Mouse (Mus musculus) Patski (cell line): ENCODE results near the gene 4921536K21Rik. TPM values are rescaled to one million over a fixed set of nuclear protein-coding genes. Genes with fewer than 3 reads are reported as not detected.
"Not testable (repeated sequence)": the region's sequence is repeated elsewhere in the genome, so short reads cannot be mapped to it uniquely, and the experiment has no call there.

Experiments used
- ATAC-seq: fragments of 100-300 bp; one replicate; pipeline ENCODE4 v1.8.0; 2021
- CTCF ChIA-PET: fragments of 350-600 bp; sonication (Branson Sonifier 250); formaldehyde crosslinking; loops from one replicate; lab custom pipeline; 2022; ENCODE audit warnings: inconsistent platforms; lab: Charles Lee
- POLR2A ChIA-PET: fragments of 350-600 bp; sonication (Branson Sonifier 250); formaldehyde crosslinking; loops from one replicate; lab custom pipeline; 2022; ENCODE audit warnings: antibody characterized with exemption, inconsistent platforms; lab: Charles Lee
- DNase-seq: peaks from one replicate; pipeline ENCODE4 v3.0.0-alpha.2; 2011; ENCODE audit warnings: low read depth, low spot score
- H3K27me3 ChIP-seq: fragments of 371-371 bp; one replicate; pipeline ENCODE4 v1.5.1; 2021
- CTCF ChIP-seq: fragments of 100-300 bp; IDR thresholded peaks from one replicate; pipeline ENCODE4 v1.5.1; 2021
- in situ Hi-C: fragments of 300-500 bp; cut with MboI; formaldehyde crosslinking; loops from 3 replicates; pipeline ENCODE4 v1.11.1; 2018; ENCODE audit warnings: low pct_unique_long_range_greater_than_20kb, mixed read lengths
- polyA plus RNA-seq: library from polyadenylated mRNA; unstranded; gene quantifications from one replicate; pipeline ENCODE4 v1.2.3, GENCODE M21; 2021

4921536K21Rik gene
- polyA plus RNA-seq, 1 experiment from 2014 or later, result 2.0 TPM

GRCm38 (mm10) chr11:3912100-3912874, 17.4 kb upstream of the 4921536K21Rik start:
- in situ Hi-C loops, result no loop called here
- H3K27me3 ChIP-seq, result no peaks in the 10 kb centered on the region
- ChIA-PET CTCF (interaction anchor here (1.3 to 3.2 kb wide), 2 partner anchors 10 kb away, joined by 6 to 15 read pairs; no protein-coding TSS in a partner anchor), POLR2A (no interaction called here)
- no peak for TF ChIP-seq CTCF
- DNase-seq (no peak), ATAC-seq (no peak)

- in situ Hi-C loops, ATAC-seq, DNase-seq, H3K27me3 ChIP-seq: not testable (repeated sequence)
- CTCF ChIA-PET, result interaction anchor here (1.0 to 1.3 kb wide), 4 partner anchors 9 to 25 kb away, joined by 3 to 6 read pairs (median 4); no protein-coding TSS in a partner anchor
- POLR2A ChIA-PET, result interaction anchor here (0.6 to 1.0 kb wide), 2 partner anchors 9 to 399 kb away, joined by 4 to 5 read pairs; no protein-coding TSS in a partner anchor
Measured at GRCm38 (mm10) chr11:3911440-3911839, 16.5 kb upstream of the 4921536K21Rik start.

- ChIA-PET CTCF (interaction anchor here (1.0 to 1.3 kb wide), 4 partner anchors 8 to 24 kb away, joined by 3 to 6 read pairs (median 4); no protein-coding TSS in a partner anchor), POLR2A (interaction anchor here (0.6 to 1.0 kb wide), 3 partner anchors 8 to 399 kb away, joined by 3 to 5 read pairs (median 4); no protein-coding TSS in a partner anchor)
- no peak for DNase-seq
- TF ChIP-seq CTCF, result no peak
- no peaks in the 10 kb centered on the region for H3K27me3 ChIP-seq
- in situ Hi-C loops, result no loop called here
- no peak for ATAC-seq
Measured at GRCm38 (mm10) chr11:3910513-3911310, 15.8 kb upstream of the 4921536K21Rik start.

GRCm38 (mm10) chr11:3909236-3909635, 14.3 kb upstream of the 4921536K21Rik start:
- CTCF ChIA-PET, result no interaction called here

GRCm38 (mm10) chr11:3905446-3905845, 10.5 kb upstream of the 4921536K21Rik start:
- ChIA-PET CTCF (interaction anchor here (1.7 to 1.9 kb wide), 2 partner anchors 9 to 16 kb away, joined by 5 to 7 read pairs; partner anchors contain the start of gene Slc35e4), POLR2A (no interaction called here)
- in situ Hi-C loops, result no loop called here
- no peak for TF ChIP-seq CTCF
- H3K27me3 ChIP-seq, result no peaks in the 10 kb centered on the region
- DNase-seq (no peak), ATAC-seq (peak; percentile 34)

More at GRCm38 (mm10) chr11:3909236-3909635, 14.3 kb upstream of the 4921536K21Rik start:
- ATAC-seq, result no peak
- TF ChIP-seq CTCF, result no peak
- no peaks in the 10 kb centered on the region for H3K27me3 ChIP-seq
- in situ Hi-C loops, result no loop called here
- no peak for DNase-seq
- POLR2A ChIA-PET, result no interaction called here

GRCm38 (mm10) chr11:3904673-3905072, 9.8 kb upstream of the 4921536K21Rik start:
- no peak for DNase-seq
- no peak for ATAC-seq
- TF ChIP-seq CTCF, result no peak
- H3K27me3 ChIP-seq, result no peaks in the 10 kb centered on the region
- in situ Hi-C loops, result no loop called here
- ChIA-PET POLR2A (no interaction called here), CTCF (interaction anchor here (1.9 kb wide), 1 partner anchor 9 kb away, joined by 7 read pairs; the partner anchor contains the start of gene Slc35e4)

- TF ChIP-seq CTCF, result no peak
- no peaks in the 10 kb centered on the region for H3K27me3 ChIP-seq
- ChIA-PET POLR2A (interaction anchor here (0.7 to 1.9 kb wide), 3 partner anchors 8 to 330 kb away, joined by 3 to 12 read pairs (median 5); partner anchors contain the start of gene Slc35e4), CTCF (interaction anchor here (1.1 to 2.0 kb wide), 4 partner anchors 8 to 23 kb away, joined by 3 to 15 read pairs (median 5); partner anchors contain the start of gene Slc35e4)
- ATAC-seq, result no peak
- DNase-seq, result no peak
- in situ Hi-C loops, result no loop called here
Measured at GRCm38 (mm10) chr11:3903046-3903445, 8.1 kb upstream of the 4921536K21Rik start.

DNA sequence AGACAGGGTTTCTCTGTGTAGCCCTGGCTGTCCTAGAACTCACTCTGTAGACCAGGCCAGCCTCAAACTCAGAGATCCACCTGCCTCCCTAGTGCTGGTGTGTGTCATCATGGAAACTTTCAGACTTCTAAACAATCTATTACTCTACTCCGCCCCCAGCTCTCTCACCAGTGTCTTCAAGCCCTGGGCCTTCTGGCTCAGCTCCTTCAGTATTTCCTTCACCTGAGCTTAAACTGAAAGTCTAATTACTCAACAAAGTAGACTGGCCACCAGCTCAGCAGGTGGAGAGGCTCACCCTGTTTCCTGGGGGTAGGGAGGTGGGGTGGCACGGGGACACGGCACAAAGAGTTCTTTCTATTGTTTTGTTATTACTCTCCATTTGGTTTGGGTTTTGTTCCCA, 7.6 kb upstream of the 4921536K21Rik start:
- CTCF ChIA-PET, result interaction anchor here (0.8 to 2.0 kb wide), 6 partner anchors 9 to 22 kb away, joined by 3 to 15 read pairs (median 5); partner anchors contain the start of gene Slc35e4
- no peak for ATAC-seq

GRCm38 (mm10) chr11:3900296-3900695, 5.4 kb upstream of the 4921536K21Rik start:
- ATAC-seq, result no peak
- in situ Hi-C loops, result no loop called here
- DNase-seq, result no peak
- no peaks in the 10 kb centered on the region for H3K27me3 ChIP-seq
- ChIA-PET CTCF (interaction anchor here (1.0 to 1.2 kb wide), 2 partner anchors 8 to 10 kb away, joined by 3 read pairs; no protein-coding TSS in a partner anchor), POLR2A (no interaction called here)
- TF ChIP-seq CTCF, result no peak

More for the DNA sequence above, 7.6 kb upstream of the 4921536K21Rik start:
- POLR2A ChIA-PET, result interaction anchor here (1.4 to 1.9 kb wide), 2 partner anchors 9 to 11 kb away, joined by 5 to 12 read pairs; partner anchors contain the start of gene Slc35e4
- H3K27me3 ChIP-seq, result no peaks in the 10 kb centered on the region
- in situ Hi-C loops, result no loop called here
- no peak for TF ChIP-seq CTCF
- no peak for DNase-seq

DNA sequence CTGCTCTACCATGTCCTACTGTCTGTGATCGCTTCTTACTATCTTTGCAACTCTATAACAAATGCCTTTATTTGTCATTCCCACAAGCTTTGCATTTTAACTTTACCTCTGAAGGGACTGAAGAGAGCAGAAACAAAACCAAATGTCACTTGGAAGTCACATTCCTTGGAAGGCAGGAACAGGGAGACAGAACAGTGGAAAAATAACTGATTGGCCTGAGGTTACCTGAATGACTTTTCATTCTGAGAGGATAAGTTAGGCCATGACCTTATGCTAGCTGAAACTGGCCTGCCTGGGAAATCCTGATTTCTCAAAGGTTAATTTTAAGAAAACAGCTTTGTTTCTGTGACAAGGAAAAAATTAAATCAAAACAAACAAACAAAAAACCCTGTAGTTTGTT, 1.0 kb upstream of the 4921536K21Rik start:
- no peaks in the 10 kb centered on the region for H3K27me3 ChIP-seq
- no peak for TF ChIP-seq CTCF
- DNase-seq (no peak), ATAC-seq (no peak)
- ChIA-PET CTCF (interaction anchor here (1.0 to 2.8 kb wide), 4 partner anchors 16 to 90 kb away, joined by 3 to 7 read pairs (median 4); partner anchors contain the start of gene Slc35e4), POLR2A (no interaction called here)
- in situ Hi-C loops, result no loop called here
